Mouse (Mus musculus) CH12.LX (cell line): ENCODE data around the gene Lrrc28.

Experiments
- CTCF ChIP-seq, 2 experiments: IDR thresholded peaks in 1 of 2; conservative IDR thresholded peaks in 1 of 2; 2 replicates each; pipeline ENCODE4 v1.5.1; 2011 to 2012; ENCODE audit warnings: low read depth in 2 of 2, low read length in 2 of 2, improper control_type of control experiment in 1 of 2, inconsistent platforms in 1 of 2, mild to moderate bottlenecking in 1 of 2, moderate library complexity in 1 of 2
- MYC ChIP-seq: IDR thresholded peaks from 2 replicates; pipeline ENCODE4 v1.6.1; 2011; ENCODE audit warnings: low read depth, mild to moderate bottlenecking, improper control_type of control experiment, low read length
- PAX5 ChIP-seq: IDR thresholded peaks from 2 replicates; pipeline ENCODE4 v1.6.1; 2012; ENCODE audit warnings: low read length, inconsistent platforms, mixed read lengths
- POLR2A ChIP-seq: IDR thresholded peaks from 2 replicates; pipeline ENCODE4 v1.6.1; 2011; ENCODE audit warnings: low read depth, mild to moderate bottlenecking, improper control_type of control experiment, low read length
- POLR2AphosphoS2 ChIP-seq: IDR thresholded peaks from 2 replicates; pipeline ENCODE4 v1.6.1; 2011; ENCODE audit warnings: low read depth, low read length, improper control_type of control experiment
- SMC3 ChIP-seq: IDR thresholded peaks from 2 replicates; pipeline ENCODE4 v1.6.1; 2011; ENCODE audit warnings: low read depth, low read length, improper control_type of control experiment
- USF1 ChIP-seq: IDR thresholded peaks from 2 replicates; pipeline ENCODE4 v1.6.1; 2014; ENCODE audit warnings: low read depth, mild to moderate bottlenecking, inconsistent platforms, low read length, improper control_type of control experiment

DNA sequence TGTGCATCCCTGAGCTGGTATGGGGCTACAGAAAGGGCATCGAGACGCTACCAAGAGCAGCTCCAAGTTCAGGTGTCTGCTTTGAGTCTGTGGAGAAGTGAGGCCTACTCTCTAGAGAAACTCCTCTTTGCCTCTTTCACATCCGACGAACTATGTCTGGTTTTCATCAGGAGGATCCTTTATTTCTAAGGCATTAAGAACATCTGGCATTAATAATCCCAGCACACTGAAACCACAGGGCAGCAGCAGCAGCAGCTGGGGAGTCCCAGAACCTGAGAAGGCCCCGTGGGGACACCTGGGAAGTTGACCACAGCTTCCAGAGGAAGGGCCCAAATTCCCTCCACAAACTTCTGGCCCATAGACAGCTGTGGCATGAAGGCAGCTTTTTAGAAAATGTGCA is 144.2 kb downstream of the Lrrc28 start:
- no peak for TF ChIP-seq CTCF (conservative IDR thresholded peaks at IDR 0.05 in 1 of 2, IDR thresholded peaks at IDR 0.05 in 1 of 2; ENCODE audit: low read depth in 2 of 2, low read length in 2 of 2)
- no peak for TF ChIP-seq POLR2AphosphoS2
- TF ChIP-seq MYC = no peak
- no peak for TF ChIP-seq USF1
- no peak for TF ChIP-seq SMC3
- no peak for TF ChIP-seq POLR2A
- no peak for TF ChIP-seq PAX5
